Mouse (Mus musculus) thymus, postnatal 36 days (tissue): Measurements from ENCODE around the gene Pde4a.

Experiments used
- DNase-seq, 2 experiments: peaks; one replicate each; pipeline ENCODE4 v3.0.0; 2022; ENCODE audit warnings: mixed read lengths in 2 of 2

Pde4a gene

GRCm38 (mm10) chr9:21165041-21165951 lies at the start of gene Pde4a:
Gene Pde4a (plus strand): TSS chr9:21165714.
- DNase-seq = peak; percentile 53 to 76

GRCm38 (mm10) chr9:21117073-21117472 lies 48.4 kb upstream of the Pde4a start:
- no peak for DNase-seq

GRCm38 (mm10) chr9:21121483-21121882 lies 44.0 kb upstream of the Pde4a start:
- no peak for DNase-seq

- no peak for DNase-seq
Observed at GRCm38 (mm10) chr9:21124837-21125236, 40.7 kb upstream of the Pde4a start.

GRCm38 (mm10) chr9:21125502-21126258 lies 39.8 kb upstream of the Pde4a start:
- no peak for DNase-seq

- no peak for DNase-seq
Observed at GRCm38 (mm10) chr9:21126259-21126627, 39.3 kb upstream of the Pde4a start.

- peak; percentile 86 to 92 for DNase-seq
Observed at GRCm38 (mm10) chr9:21131059-21131956, 34.2 kb upstream of the Pde4a start, which contains the start of gene Tyk2. Gene Tyk2 (minus strand): TSS chr9:21131243.

GRCm38 (mm10) chr9:21132102-21132775 lies 33.3 kb upstream of the Pde4a start:
- DNase-seq = no peak

GRCm38 (mm10) chr9:21133064-21133707 lies 32.3 kb upstream of the Pde4a start:
- peak; percentile 44 to 58 for DNase-seq

- no peak for DNase-seq
Observed at GRCm38 (mm10) chr9:21134595-21135328, 30.8 kb upstream of the Pde4a start.

- DNase-seq = no peak
Observed at GRCm38 (mm10) chr9:21135329-21135890, 30.1 kb upstream of the Pde4a start.

- no peak for DNase-seq
Observed at GRCm38 (mm10) chr9:21135941-21136381, 29.6 kb upstream of the Pde4a start.

- DNase-seq = peak in 1 of 2 experiments; percentile 33
Observed at GRCm38 (mm10) chr9:21136401-21136800, 29.1 kb upstream of the Pde4a start.

- DNase-seq = peak; percentile 55 to 65
Observed at GRCm38 (mm10) chr9:21137229-21137628, 28.3 kb upstream of the Pde4a start.

- no peak for DNase-seq
Observed at GRCm38 (mm10) chr9:21138386-21138785, 27.1 kb upstream of the Pde4a start.

GRCm38 (mm10) chr9:21141922-21142321 lies 23.6 kb upstream of the Pde4a start:
- DNase-seq = no peak

GRCm38 (mm10) chr9:21144361-21144760 lies 21.2 kb upstream of the Pde4a start:
- no peak for DNase-seq

- DNase-seq = no peak
Observed at GRCm38 (mm10) chr9:21145431-21145830, 20.1 kb upstream of the Pde4a start.

- peak; percentile 55 to 76 for DNase-seq
Observed at GRCm38 (mm10) chr9:21146722-21147121, 18.8 kb upstream of the Pde4a start.

- no peak for DNase-seq
Observed at GRCm38 (mm10) chr9:21148427-21148826, 17.1 kb upstream of the Pde4a start.
